Mouse (Mus musculus) forebrain, embryonic 11.5 days (tissue): ENCODE data around the gene Ncstn. TPM values are rescaled to one million over a fixed set of nuclear protein-coding genes. Genes with fewer than 3 reads are reported as not detected.

Source experiments
- ATAC-seq: fragments of 200-750 bp; cut with Nextera tagmentation; replicated peaks from 2 replicates; pipeline ENCODE4 v1.8.0; 2017; ENCODE audit warnings: moderate TSS enrichment; ENCODE audit not compliant: low FRiP score
- DNase-seq: peaks from one replicate; pipeline ENCODE4 v3.0.0-alpha.2; 2017; ENCODE audit warnings: low spot score
- H3K27ac ChIP-seq: fragments of 300-500 bp; sonication (generic); 2 replicates; pipeline ENCODE4 v1.5.1; 2014; ENCODE audit warnings: low read depth, low read length
- H3K27me3 ChIP-seq: fragments of 300-500 bp; sonication (generic); 2 replicates; pipeline ENCODE4 v1.6.1; 2014; ENCODE audit warnings: mild to moderate bottlenecking, low read length, mixed read lengths; ENCODE audit not compliant: control insufficient read depth, insufficient read depth
- H3K36me3 ChIP-seq: fragments of 300-500 bp; sonication (generic); 2 replicates; pipeline ENCODE4 v1.6.1; 2014; ENCODE audit warnings: mild to moderate bottlenecking, low read length, moderate library complexity, mixed read lengths; ENCODE audit not compliant: control insufficient read depth, insufficient read depth
- H3K4me1 ChIP-seq: fragments of 300-500 bp; sonication (generic); replicated peaks from 2 replicates; pipeline ENCODE4 v1.6.1; 2014; ENCODE audit warnings: low read length, mixed read lengths; ENCODE audit not compliant: control insufficient read depth, insufficient read depth
- H3K4me2 ChIP-seq: fragments of 300-500 bp; sonication (generic); 2 replicates; pipeline ENCODE4 v1.6.1; 2014; ENCODE audit warnings: low read depth, mild to moderate bottlenecking, low read length, moderate library complexity, mixed read lengths; ENCODE audit not compliant: severe bottlenecking
- H3K4me3 ChIP-seq: fragments of 300-500 bp; sonication (generic); 2 replicates; pipeline ENCODE4 v1.5.1; 2014; ENCODE audit warnings: low read depth, low read length
- H3K9ac ChIP-seq: fragments of 300-500 bp; sonication (generic); 2 replicates; pipeline ENCODE4 v1.6.1; 2014; ENCODE audit warnings: low read length
- H3K9me3 ChIP-seq: fragments of 300-500 bp; sonication (generic); 2 replicates; pipeline ENCODE4 v1.6.1; 2016; ENCODE audit warnings: low read length, mixed read lengths; ENCODE audit not compliant: control insufficient read depth
- WGBS: fragments of 180-500 bp; shearing (Covaris S2); extraction: QIAGEN DNeasy Blood & Tissue Kit; methylation state at CpG from one replicate; pipeline ENCODE4 v1.1.7; 2014; 5-methylcytosine and 5-hydroxymethylcytosine counted together
- polyA plus RNA-seq: library from polyadenylated mRNA; unstranded; fragments of >200 nt; fragmentation: Nextera tagmentation; extraction: Ambion mirVana; gene quantifications from 2 replicates; pipeline ENCODE4 v1.2.1, GENCODE M21; 2014

Gene Ncstn
- polyA plus RNA-seq, 1 experiment from 2014 or later = 107 TPM

GRCm38 (mm10) chr1:172063291-172064023 lies 19.1 kb downstream of the Ncstn start:
- Histone ChIP-seq H3K4me2 (no peak overlapping the region), H3K36me3 (peaks cover 2% of the 10 kb centered on the region; the same call in 1 of the 2 replicates), H3K9me3 (no peaks in the 10 kb centered on the region), H3K4me1 (no peaks in the 10 kb centered on the region), H3K4me3 (no peak overlapping the region), H3K27me3 (no peaks in the 10 kb centered on the region), H3K9ac (no peak overlapping the region), H3K27ac (no peak overlapping the region)
- WGBS = 72% methylated on average over 4 of the region's 4 CpGs
- ATAC-seq (no peak), DNase-seq (no peak)

DNA sequence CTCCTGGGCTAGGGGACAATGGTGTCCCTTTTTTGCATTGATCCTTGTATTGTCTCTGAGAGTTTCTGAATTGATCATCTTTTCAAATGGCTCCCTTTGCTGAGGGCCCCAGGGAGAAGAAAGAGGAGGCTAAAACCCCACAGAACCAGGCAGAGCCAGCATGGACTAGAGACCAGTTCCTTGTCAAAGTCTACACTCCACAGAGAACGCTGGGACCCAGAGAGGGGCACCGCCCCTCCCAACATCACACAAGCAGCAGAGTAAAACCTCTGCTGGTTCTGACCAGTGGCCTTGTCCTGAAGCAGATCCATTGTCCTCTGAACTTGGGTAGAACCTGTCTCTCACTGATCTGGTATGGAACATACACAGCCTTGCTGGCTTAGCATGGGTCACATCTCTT lies 20.5 kb downstream of the Ncstn start:
- H3K27me3 ChIP-seq = no peaks in the 10 kb centered on the region

GRCm38 (mm10) chr1:172061217-172061616 lies 21.4 kb downstream of the Ncstn start:
- Histone ChIP-seq H3K9me3 (no peaks in the 10 kb centered on the region), H3K4me2 (no peak overlapping the region), H3K27ac (peak overlapping the region; percentile 70; the same call in 1 of the 2 replicates), H3K9ac (no peak overlapping the region; the same call in 1 of the 2 replicates), H3K27me3 (no peaks in the 10 kb centered on the region), H3K4me1 (peaks cover 3% of the 10 kb centered on the region; the same call in 1 of the 2 replicates), H3K4me3 (no peak overlapping the region), H3K36me3 (peaks cover 2% of the 10 kb centered on the region; the same call in 1 of the 2 replicates)
- WGBS = 27% methylated on average over 8 of the region's 8 CpGs
- ATAC-seq (peak; percentile 48), DNase-seq (no peak)

More for the DNA sequence above, 20.5 kb downstream of the Ncstn start:
- H3K4me2 ChIP-seq = no peak overlapping the region
- 86% methylated on average over 2 of the region's 2 CpGs for WGBS
- no peak overlapping the region for H3K9ac ChIP-seq
- H3K27ac ChIP-seq = no peak overlapping the region
- peaks cover 3% of the 10 kb centered on the region; the same call in 1 of the 2 replicates for H3K4me1 ChIP-seq
- DNase-seq (no peak), ATAC-seq (no peak)
- no peak overlapping the region for H3K4me3 ChIP-seq
- no peaks in the 10 kb centered on the region for H3K9me3 ChIP-seq
- peaks cover 2% of the 10 kb centered on the region; the same call in 1 of the 2 replicates for H3K36me3 ChIP-seq

DNA sequence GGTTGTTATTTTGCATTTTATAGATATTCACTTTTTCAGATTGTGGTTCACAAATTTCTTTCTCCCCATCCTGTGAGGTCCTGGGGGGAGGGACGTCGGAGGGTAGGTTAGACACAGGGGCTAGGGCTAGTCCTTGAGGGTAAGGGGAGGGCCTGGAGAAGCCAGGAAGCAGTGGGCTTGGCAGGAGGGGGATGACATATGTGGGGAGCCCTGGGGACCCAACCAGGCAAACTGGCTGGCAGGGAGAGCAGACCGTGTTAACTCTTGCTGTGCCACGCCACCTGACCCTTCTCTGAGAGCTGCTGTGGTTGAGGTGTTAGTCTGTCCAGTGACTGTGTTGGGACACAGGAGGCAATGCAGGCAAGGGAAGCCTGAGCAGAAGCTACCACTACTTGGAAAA lies 21.9 kb downstream of the Ncstn start:
- no peak overlapping the region for H3K9ac ChIP-seq
- no peak overlapping the region for H3K4me2 ChIP-seq
- H3K27me3 ChIP-seq = no peaks in the 10 kb centered on the region
- H3K4me3 ChIP-seq = no peak overlapping the region
- peaks cover under 1% of the 10 kb centered on the region; the same call in 1 of the 2 replicates for H3K36me3 ChIP-seq
- ATAC-seq (peak; percentile 17), DNase-seq (no peak)
- WGBS = 57% methylated on average over 4 of the region's 4 CpGs
- no peaks in the 10 kb centered on the region for H3K9me3 ChIP-seq
- H3K27ac ChIP-seq = peak overlapping the region; percentile 70; the same call in 1 of the 2 replicates
- H3K4me1 ChIP-seq = peaks cover 3% of the 10 kb centered on the region; the same call in 1 of the 2 replicates

DNA sequence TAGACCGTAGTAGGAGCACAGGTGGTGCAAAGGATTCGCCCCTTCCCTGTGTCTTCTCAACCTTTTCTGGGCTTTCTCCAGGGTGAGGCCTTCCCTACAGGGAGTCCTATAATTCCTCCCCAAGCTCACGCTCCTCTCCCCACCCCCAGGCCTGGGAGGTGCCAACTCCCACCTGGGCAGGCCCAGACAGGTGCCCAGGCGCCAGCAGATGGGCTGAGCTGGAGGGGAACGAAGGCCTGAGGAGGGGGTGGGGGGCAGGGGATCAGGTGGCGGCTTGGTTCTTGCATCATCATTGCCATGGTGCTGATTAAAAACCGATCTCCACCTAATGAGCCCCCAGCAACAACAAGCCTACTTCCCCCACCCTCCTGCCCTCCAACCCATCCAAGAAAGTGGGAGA lies 23.7 kb downstream of the Ncstn start:
- no peak for DNase-seq
- Histone ChIP-seq H3K27me3 (peaks cover 8% of the 10 kb centered on the region), H3K4me1 (peaks cover 8% of the 10 kb centered on the region; the same call in 1 of the 2 replicates), H3K4me3 (no peak overlapping the region), H3K4me2 (no peak overlapping the region), H3K9me3 (no peaks in the 10 kb centered on the region), H3K9ac (no peak overlapping the region), H3K36me3 (no peaks in the 10 kb centered on the region), H3K27ac (no peak overlapping the region; the same call in 1 of the 2 replicates)
- ATAC-seq = 0 out of 2 replicates have a peak, but pooled peaks have one; percentile 21
- 55% methylated on average over 7 of the region's 7 CpGs for WGBS

GRCm38 (mm10) chr1:172058321-172058720 lies 24.3 kb downstream of the Ncstn start:
- Histone ChIP-seq H3K9me3 (no peaks in the 10 kb centered on the region), H3K36me3 (no peaks in the 10 kb centered on the region), H3K4me3 (no peak overlapping the region), H3K4me1 (peaks cover 10% of the 10 kb centered on the region; the same call in 1 of the 2 replicates), H3K27me3 (peaks cover 12% of the 10 kb centered on the region), H3K4me2 (no peak overlapping the region), H3K9ac (no peak overlapping the region), H3K27ac (peak overlapping the region; percentile 50)
- DNase-seq (no peak), ATAC-seq (peak; percentile 7; the same call in 1 of the 2 replicates)
- 50% methylated on average over 6 of the region's 6 CpGs for WGBS

- Histone ChIP-seq H3K4me3 (peak within 1 kb of the TSS; percentile 17), H3K27me3 (peaks cover 15% of the 10 kb centered on the region), H3K9ac (no peak within 1 kb of the TSS), H3K4me2 (peak within 1 kb of the TSS; percentile 38; the same call in 1 of the 2 replicates), H3K36me3 (no peaks in the 10 kb centered on the region), H3K9me3 (no peaks in the 10 kb centered on the region), H3K4me1 (peaks cover 14% of the 10 kb centered on the region; the same call in 1 of the 2 replicates), H3K27ac (peak within 1 kb of the TSS; percentile 50)
- peak; percentile 74 for DNase-seq
- ATAC-seq = peak; percentile 73
- WGBS = 17% methylated on average over 2 of the region's 2 CpGs
Observed at GRCm38 (mm10) chr1:172057491-172057921, 25.1 kb downstream of the Ncstn start, which contains the start of gene Nhlh1. Gene Nhlh1 (minus strand): TSS chr1:172057573.

GRCm38 (mm10) chr1:172056251-172056650 lies 26.3 kb downstream of the Ncstn start:
- no peak overlapping the region for H3K27ac ChIP-seq
- no peak for ATAC-seq
- peak overlapping the region; percentile 38; the same call in 1 of the 2 replicates for H3K4me2 ChIP-seq
- no peaks in the 10 kb centered on the region for H3K9me3 ChIP-seq
- H3K4me1 ChIP-seq = peaks cover 14% of the 10 kb centered on the region; the same call in 1 of the 2 replicates
- no peak for DNase-seq
- peak overlapping the region; percentile 17 for H3K4me3 ChIP-seq
- H3K9ac ChIP-seq = no peak overlapping the region
- H3K27me3 ChIP-seq = peaks cover 15% of the 10 kb centered on the region
- 76% methylated on average over 4 of the region's 4 CpGs for WGBS
- no peaks in the 10 kb centered on the region for H3K36me3 ChIP-seq
